Mouse (Mus musculus): Measurements from ENCODE around the gene Myh11. TPM values are rescaled to one million over a fixed set of nuclear protein-coding genes. Genes with fewer than 3 reads are reported as not detected.

The Myh11 gene
- total and polyA plus RNA-seq, 3 experiments, result 0.73 to 7.6 (median 3.9) TPM

GRCm38 (mm10) chr16:14272374-14272965 lies 18.7 kb downstream of the Myh11 start:
- no peak for DNase-seq

DNA sequence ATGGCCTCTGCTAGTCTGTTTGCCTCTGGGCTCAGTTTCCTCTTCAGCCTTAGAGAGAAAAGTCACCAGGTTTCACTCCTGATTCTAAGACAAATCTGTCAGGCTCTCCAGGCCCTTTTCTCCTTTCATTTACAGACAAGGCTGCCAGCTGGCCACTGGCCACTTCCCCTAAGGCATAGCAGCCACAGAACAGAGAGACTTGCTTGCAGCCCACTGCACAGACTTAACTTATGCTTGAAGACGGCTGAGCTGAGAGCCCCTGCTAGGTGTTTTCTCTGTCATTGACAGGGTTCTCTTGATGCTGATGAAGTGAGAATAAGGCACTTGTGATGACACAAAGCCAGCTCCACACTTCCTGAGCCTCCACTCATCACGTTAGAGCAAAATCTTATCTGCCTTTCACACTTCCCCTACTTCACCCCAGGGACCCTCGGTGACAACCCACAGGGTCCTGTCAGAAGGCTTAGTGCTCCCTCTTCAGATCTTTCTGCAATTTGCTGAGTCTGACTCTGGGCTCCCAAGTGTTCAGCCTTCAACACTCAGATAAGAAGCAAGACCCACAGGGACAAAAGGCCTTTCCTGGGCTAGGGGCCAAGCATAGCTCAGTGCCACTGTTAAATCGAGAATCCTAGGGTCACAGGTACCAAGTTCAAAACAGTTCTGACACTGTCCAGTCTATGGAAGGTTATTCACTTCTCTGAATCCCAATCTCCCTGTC lies 25.8 kb downstream of the Myh11 start:
- DNase-seq, result peak; percentile 32

DNA sequence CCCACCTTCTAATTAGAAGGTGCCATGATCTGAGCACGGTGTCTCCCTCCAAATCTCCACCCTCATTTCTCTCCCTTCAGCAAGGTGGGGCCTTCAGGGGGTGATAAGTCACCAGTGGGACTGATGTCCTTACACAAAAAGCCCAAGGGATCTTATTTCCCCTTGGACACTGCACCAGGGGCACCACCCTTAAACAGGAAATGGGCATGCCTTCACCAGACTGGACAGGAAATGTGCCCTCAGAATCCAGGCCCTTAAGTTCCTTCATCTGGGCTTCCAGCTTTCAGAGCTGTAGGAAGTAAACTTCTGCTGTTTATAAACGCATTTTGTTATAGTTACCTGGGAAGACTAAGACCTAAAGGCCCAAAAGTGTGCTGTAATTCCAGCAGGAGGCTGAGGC lies 26.7 kb downstream of the Myh11 start:
- DNase-seq, result no peak

- DNase-seq, result no peak
Observed at GRCm38 (mm10) chr16:14263241-14263640, 27.9 kb downstream of the Myh11 start.

DNA sequence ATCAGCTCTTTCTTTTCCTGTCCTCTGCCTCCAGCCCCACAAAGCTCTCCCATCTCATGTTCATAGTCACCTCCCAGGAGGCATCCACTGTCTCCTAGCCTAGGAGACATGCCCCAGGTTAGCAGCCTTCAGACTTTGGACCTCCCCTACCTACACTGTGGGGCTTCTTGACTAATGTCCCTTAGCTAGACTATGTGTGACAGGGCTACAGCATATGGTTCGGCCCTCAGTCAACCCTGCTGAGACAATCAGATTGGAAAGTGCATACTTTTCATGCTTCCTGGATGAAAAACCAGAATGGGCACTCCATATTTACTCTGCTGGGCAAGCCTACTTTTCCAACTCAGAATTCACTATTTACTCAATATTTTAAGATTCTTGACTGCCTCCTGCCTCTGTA lies 28.8 kb downstream of the Myh11 start:
- DNase-seq, result no peak

- DNase-seq, result peak; percentile 80
Observed at GRCm38 (mm10) chr16:14258856-14259255, 32.3 kb downstream of the Myh11 start.

DNA sequence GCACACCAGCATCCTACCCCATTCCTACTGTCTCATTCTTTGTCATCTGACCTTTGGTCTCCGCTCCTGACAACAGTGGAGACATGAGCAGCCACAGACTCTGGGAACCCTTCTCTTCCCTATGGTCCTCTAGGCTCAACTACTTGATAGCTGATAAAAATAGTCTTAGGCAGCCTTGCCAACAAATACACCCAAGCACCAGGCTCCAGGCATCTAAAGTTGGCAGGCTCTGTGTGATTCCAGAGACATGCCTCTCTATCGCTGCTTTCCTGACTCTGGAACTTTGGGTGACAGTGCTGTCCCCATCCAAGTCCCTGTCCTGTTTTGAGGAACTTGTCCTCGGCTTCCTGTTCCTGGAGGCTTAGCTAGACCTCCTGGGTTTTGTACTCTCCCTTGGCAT lies 37.6 kb downstream of the Myh11 start:
- no peak for DNase-seq

- no peak for DNase-seq
Observed at GRCm38 (mm10) chr16:14252877-14253276, 38.3 kb downstream of the Myh11 start.

- no peak for DNase-seq
Observed at GRCm38 (mm10) chr16:14249913-14250312, 41.3 kb downstream of the Myh11 start.

GRCm38 (mm10) chr16:14242553-14242952 lies 48.6 kb downstream of the Myh11 start:
- peak; percentile 13 for DNase-seq

GRCm38 (mm10) chr16:14242059-14242458 lies 49.1 kb downstream of the Myh11 start:
- no peak for DNase-seq

DNA sequence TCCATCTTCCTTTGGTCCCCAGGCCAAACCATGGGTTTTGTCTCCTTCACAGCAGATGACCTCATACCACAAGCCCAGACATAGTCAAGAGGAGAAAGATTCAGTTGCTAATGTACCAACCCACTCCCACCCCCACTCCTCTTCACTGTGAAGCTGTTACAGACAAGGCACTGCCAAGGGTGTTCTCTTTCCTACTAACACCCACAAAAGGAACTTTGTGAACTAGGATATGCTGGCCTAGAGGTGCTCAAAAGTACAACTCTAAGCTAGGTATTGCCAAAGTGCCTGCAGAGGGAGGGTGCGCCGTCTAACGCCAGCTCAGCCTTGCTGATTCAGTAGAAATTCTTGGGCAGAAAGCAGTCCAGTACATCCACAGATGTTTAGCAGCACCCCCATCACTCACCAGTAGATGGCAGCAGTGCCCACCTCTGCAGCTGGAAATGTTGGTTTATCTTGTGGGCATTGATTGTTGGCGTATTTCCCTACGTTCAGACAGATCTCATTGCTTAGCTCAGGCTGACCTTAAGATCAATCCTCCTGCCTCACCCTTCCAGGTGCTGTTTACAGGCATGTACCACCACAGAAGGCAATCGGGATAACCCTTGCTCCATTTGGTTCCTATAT lies 54.0 kb downstream of the Myh11 start:
- DNase-seq, result peak; percentile 83

- no peak for DNase-seq
Observed at GRCm38 (mm10) chr16:14215156-14215555, 76.0 kb downstream of the Myh11 start.

DNA sequence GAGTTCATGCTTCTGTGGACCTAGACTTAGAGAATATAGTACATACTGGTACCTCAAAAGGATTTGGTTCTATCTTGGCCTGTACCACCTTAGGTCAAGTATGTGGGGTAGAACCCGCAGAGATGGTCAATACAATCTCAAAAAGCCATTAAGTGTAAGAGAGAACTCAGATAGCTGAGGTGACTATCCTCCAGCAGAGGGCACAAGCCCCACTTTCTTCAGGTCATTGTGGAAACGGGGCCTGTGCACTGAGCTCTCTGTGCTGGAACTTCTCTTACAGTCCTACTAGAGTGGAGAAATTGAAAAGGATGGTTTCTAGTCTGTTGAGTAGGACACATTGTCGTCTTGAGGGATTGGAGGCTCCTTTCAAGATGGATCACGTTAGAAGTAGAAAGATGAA lies 92.4 kb downstream of the Myh11 start:
- DNase-seq, result no peak

DNA sequence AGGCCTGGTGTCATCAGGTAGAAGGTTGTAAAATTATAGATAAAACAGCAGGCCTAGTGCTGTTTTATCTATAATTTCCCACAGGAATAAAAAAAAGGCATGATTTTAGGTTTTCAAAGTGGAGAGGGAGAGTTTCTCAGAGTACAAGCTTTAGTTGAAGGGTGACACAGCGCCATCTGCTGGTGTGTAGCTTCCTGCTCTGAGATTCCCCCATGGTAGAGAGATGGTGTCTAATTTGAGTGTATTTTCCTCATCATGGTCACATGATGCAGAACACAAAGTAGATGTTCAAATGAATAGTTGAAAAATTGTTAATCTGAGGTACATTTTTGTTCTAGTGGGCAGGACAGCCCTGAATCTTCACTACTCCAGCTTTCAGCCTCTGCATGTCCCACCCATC lies 95.7 kb downstream of the Myh11 start:
- peak; percentile 64 for DNase-seq

- peak; percentile 30 for DNase-seq
Observed at GRCm38 (mm10) chr16:14194164-14194950, 96.8 kb downstream of the Myh11 start.

DNA sequence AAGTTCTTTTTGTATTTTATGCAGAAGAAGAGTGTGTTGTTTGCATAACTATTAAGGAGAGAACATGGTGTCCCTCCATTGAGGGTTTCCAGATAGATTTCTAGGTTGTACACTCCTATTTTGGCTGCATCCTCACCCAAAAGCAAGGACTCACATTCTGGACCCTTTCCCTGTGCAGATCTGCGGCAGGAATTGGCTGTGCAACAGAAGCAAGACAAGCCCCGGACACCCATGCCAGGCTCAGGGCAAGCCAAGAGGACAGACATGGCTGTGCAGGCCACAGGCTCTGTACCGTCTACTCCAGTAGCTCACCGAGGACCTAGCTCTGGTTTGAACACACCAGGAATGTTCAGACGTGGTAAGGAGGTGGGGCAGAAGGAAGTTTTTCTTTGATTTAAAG lies 105.7 kb downstream of the Myh11 start:
- no peak for DNase-seq

- no peak for DNase-seq
Observed at GRCm38 (mm10) chr16:14183856-14184255, 107.3 kb downstream of the Myh11 start.

GRCm38 (mm10) chr16:14182360-14182759 lies 108.8 kb downstream of the Myh11 start:
- no peak for DNase-seq

DNA sequence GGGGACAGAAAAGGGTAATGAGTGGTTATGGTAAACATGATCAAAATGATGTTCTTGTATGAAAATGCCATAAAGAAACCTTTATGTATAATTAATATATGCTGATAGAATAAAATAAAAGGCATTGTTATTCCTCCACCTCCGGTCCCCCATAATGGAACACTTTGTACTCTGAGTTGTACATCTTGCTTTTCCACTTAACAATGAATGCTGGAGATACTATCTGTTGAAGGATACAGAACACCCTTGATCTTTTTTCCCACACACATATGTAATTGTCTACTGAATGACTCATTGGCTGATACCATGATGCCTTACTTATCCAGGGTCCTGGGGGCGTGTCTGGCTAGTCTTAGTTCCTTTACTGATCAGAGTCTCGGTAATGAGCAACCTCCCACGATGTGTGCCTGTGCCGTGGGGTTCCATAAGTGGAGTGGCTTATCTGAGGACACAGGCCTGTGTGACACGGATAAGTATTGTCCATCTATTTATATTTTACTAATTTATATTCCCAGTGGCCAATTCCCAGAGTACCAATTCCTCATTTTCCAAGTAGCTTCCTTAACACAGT lies 110.9 kb downstream of the Myh11 start:
- DNase-seq, result no peak

- no peak for DNase-seq
Observed at GRCm38 (mm10) chr16:14178041-14178440, 113.1 kb downstream of the Myh11 start.

DNA sequence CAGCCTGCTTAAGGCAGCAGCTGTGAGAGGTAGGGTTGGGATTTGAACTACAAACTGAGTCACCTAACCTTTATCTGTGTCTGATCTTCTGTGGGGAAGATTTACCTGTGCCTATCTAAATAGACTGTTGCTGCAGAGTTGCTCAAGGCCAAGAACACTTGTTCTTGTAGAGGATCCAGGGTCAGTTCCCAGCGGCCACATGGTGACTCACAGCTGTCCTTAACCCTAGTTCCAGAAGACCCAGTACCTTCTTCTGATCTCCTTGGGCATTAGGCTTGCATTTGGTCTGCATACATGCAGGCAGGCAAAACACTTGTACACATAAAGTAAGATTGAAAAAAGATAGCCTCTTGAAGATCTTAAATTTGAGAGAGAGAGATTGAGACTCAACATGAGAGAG lies 121.5 kb downstream of the Myh11 start:
- peak; percentile 43 for DNase-seq
